Mouse (Mus musculus) hindbrain, postnatal 0 days (tissue): Measurements from ENCODE around the gene Gatd1. TPM values are rescaled to one million over a fixed set of nuclear protein-coding genes. Genes with fewer than 3 reads are reported as not detected.

ENCODE experiments used
- ATAC-seq: fragments of 200-750 bp; cut with Nextera tagmentation; 2 replicates; pipeline ENCODE4 v1.8.0; 2017; ENCODE audit warnings: mild to moderate bottlenecking, moderate TSS enrichment, moderate library complexity
- DNase-seq: peaks from one replicate; pipeline ENCODE4 v3.0.0-alpha.2; 2015; ENCODE audit warnings: low spot score
- H3K27ac ChIP-seq: fragments of 300-500 bp; sonication (generic); 2 replicates; pipeline ENCODE4 v1.5.1; 2014; ENCODE audit warnings: mild to moderate bottlenecking
- H3K27me3 ChIP-seq: fragments of 300-500 bp; sonication (generic); 2 replicates; pipeline ENCODE4 v1.6.1; 2014; ENCODE audit warnings: low read length, mixed read lengths; ENCODE audit not compliant: insufficient read depth
- H3K36me3 ChIP-seq: fragments of 300-500 bp; sonication (generic); 2 replicates; pipeline ENCODE4 v1.6.1; 2014; ENCODE audit warnings: low read length, mixed read lengths; ENCODE audit not compliant: insufficient read depth
- H3K4me1 ChIP-seq: fragments of 300-500 bp; sonication (generic); 2 replicates; pipeline ENCODE4 v1.6.1; 2014; ENCODE audit warnings: antibody characterized with exemption, low read length, mixed read lengths; ENCODE audit not compliant: insufficient read depth
- H3K4me2 ChIP-seq: fragments of 300-500 bp; sonication (generic); 2 replicates; pipeline ENCODE4 v1.6.1; 2014; ENCODE audit warnings: low read depth, mild to moderate bottlenecking, low read length, moderate library complexity, mixed read lengths
- H3K4me3 ChIP-seq: fragments of 300-500 bp; sonication (generic); 2 replicates; pipeline ENCODE4 v1.5.1; 2014; ENCODE audit warnings: low read length
- H3K9ac ChIP-seq: fragments of 300-500 bp; sonication (generic); replicated peaks from 2 replicates; pipeline ENCODE4 v1.6.1; 2014; ENCODE audit warnings: mild to moderate bottlenecking, low read length, moderate library complexity, mixed read lengths
- H3K9me3 ChIP-seq: fragments of 300-500 bp; sonication (generic); 2 replicates; pipeline ENCODE4 v1.6.1; 2016; ENCODE audit warnings: low read length, mixed read lengths
- CTCF ChIP-seq: IDR thresholded peaks from 2 replicates; pipeline ENCODE4 v1.5.1; 2016; ENCODE audit warnings: antibody characterized with exemption, control low read depth, low read depth
- WGBS: fragments of 180-500 bp; shearing (Covaris S2); extraction: QIAGEN DNeasy Blood & Tissue Kit; methylation state at CpG from one replicate; pipeline ENCODE4 v1.1.7; 2014; 5-methylcytosine and 5-hydroxymethylcytosine counted together
- polyA plus RNA-seq: library from polyadenylated mRNA; unstranded; fragments of >200 nt; fragmentation: Nextera tagmentation; extraction: Ambion mirVana; gene quantifications from 2 replicates; pipeline ENCODE4 v1.2.1, GENCODE M21; 2015
- total RNA-seq: library from RNA; depleted of rRNA; stranded (reverse); fragments of >200 nt; gene quantifications from 2 replicates; pipeline ENCODE4 v1.2.3, GENCODE M21; 2014

Gene Gatd1
- total and polyA plus RNA-seq, 2 experiments from 2014 or later, result 49.4 to 74.4 TPM

DNA sequence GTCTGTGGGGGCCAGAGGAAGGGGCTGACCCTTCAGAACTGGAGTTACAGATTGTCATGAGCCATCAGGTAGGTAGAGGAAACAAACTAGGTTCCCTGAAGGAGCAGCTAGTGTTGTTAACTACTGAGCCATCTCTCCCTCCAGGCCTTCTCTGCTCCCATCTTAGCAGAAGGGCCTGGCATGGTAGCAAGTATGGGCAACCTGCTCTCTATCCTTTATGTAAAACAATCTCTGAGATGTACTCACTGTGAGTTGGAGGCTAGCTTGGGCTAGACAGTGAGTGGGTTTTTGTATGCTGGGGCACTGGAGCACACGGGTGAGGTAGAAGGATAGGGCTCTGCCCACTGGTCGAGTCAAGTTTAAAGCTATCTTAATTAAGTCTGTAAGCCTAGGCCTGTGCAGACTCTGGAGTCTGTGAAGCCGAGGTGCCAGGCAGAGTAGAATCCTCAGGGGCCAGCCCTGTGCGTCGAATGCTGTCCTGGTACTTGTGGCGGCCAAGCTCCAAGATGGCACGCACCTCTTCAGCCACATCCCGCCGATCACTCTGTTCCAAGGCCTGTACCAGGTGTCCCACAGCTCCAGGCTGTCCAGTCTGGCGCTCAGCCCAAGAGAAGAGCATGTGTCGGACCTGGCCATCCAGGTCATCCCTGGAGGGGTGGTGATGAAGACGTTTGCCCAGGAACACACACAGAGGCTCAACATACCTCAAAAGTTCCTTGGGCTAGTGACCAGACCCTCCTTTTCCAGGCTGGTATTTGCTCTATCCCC, 24.4 kb upstream of the Gatd1 start:
- Histone ChIP-seq H3K27ac (peak overlapping the region; percentile 80; the same call in 1 of the 2 replicates), H3K4me2 (peak overlapping the region; percentile 90; the same call in 1 of the 2 replicates), H3K9ac (peak overlapping the region; percentile 70; the same call in 1 of the 2 replicates), H3K9me3 (no peaks in the 10 kb centered on the region), H3K27me3 (no peaks in the 10 kb centered on the region), H3K4me3 (no peak overlapping the region), H3K36me3 (no peaks in the 10 kb centered on the region), H3K4me1 (peaks cover 25% of the 10 kb centered on the region)
- no peak for ATAC-seq
- 86% methylated on average over 12 of the region's 12 CpGs for WGBS
- no peak for DNase-seq
- no peak for TF ChIP-seq CTCF

- DNase-seq (peak; percentile 92), ATAC-seq (peak; percentile 84)
- peaks cover 27% of the 10 kb centered on the region for H3K4me1 ChIP-seq
Observed at GRCm38 (mm10) chr7:141437178-141438120, 23.5 kb upstream of the Gatd1 start, which contains the start of gene Slc25a22. Slc25a22 (minus strand) TSS chr7:141437892.

GRCm38 (mm10) chr7:141436523-141436892, 22.6 kb upstream of the Gatd1 start:
- H3K9ac ChIP-seq, result peak overlapping the region; percentile 70; the same call in 1 of the 2 replicates
- DNase-seq (no peak), ATAC-seq (no peak)
- peak overlapping the region; percentile 90 for H3K4me2 ChIP-seq
- peaks cover 27% of the 10 kb centered on the region for H3K4me1 ChIP-seq
- H3K9me3 ChIP-seq, result no peaks in the 10 kb centered on the region
- H3K27ac ChIP-seq, result peak overlapping the region; percentile 80
- H3K36me3 ChIP-seq, result peaks cover 8% of the 10 kb centered on the region; the same call in 1 of the 2 replicates
- no peaks in the 10 kb centered on the region for H3K27me3 ChIP-seq
- peak overlapping the region; percentile 51 for H3K4me3 ChIP-seq
- 26% methylated on average over 2 of the region's 2 CpGs for WGBS
- no peak for TF ChIP-seq CTCF

More at GRCm38 (mm10) chr7:141437178-141438120, 23.5 kb upstream of the Gatd1 start, which contains the start of gene Slc25a22:
- Histone ChIP-seq H3K4me2 (peak within 1 kb of the TSS; percentile 90), H3K4me3 (peak within 1 kb of the TSS; percentile 51), H3K9me3 (no peaks in the 10 kb centered on the region), H3K9ac (peak within 1 kb of the TSS; percentile 70), H3K27me3 (no peaks in the 10 kb centered on the region), H3K36me3 (no peaks in the 10 kb centered on the region; the same call in 1 of the 2 replicates), H3K27ac (peak within 1 kb of the TSS; percentile 80)
- peak; percentile 69 for TF ChIP-seq CTCF
- WGBS, result 5% methylated on average over 53 of the region's 53 CpGs

DNA sequence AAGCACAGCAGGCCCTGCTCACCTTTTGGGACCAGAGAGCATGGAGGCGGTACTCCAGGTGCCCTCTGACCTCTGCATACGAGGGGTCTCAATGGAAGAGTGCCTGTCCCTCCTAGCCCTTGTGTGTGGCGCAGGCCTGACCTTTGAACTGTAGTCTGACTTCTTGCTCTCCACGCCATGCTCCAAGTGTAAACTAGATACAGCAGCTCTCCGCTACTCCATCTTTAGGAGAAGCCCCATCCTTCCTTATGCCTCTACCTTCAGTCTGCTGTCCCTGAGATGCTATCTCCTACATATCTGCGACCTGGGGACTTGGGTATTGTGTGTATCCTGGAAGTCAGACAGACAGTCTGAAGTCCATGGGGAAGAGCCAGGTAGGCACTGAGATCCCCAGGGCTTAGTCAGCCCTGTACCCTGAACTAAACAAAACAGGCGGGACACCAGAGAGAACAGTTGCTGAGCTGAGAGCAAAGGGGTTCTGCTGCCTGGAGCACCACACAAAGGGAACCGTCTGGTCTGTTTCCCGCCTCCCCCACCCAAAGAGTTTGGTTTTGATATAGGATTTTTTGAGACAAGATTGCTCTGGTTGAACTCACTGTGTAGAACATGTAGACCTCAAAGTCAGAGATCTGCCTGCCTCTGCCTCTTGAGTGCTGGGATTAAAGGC, 22.1 kb upstream of the Gatd1 start:
- 72% methylated on average over 9 of the region's 9 CpGs for WGBS
- Histone ChIP-seq H3K36me3 (peaks cover 12% of the 10 kb centered on the region; the same call in 1 of the 2 replicates), H3K4me3 (no peak overlapping the region), H3K9ac (peak overlapping the region; percentile 56; the same call in 1 of the 2 replicates), H3K4me1 (peaks cover 27% of the 10 kb centered on the region), H3K9me3 (no peaks in the 10 kb centered on the region), H3K27me3 (no peaks in the 10 kb centered on the region), H3K4me2 (peak overlapping the region; percentile 90), H3K27ac (peak overlapping the region; percentile 79; the same call in 1 of the 2 replicates)
- TF ChIP-seq CTCF, result no peak
- ATAC-seq (no peak), DNase-seq (no peak)

- H3K4me2 ChIP-seq, result peak overlapping the region; percentile 90
- H3K36me3 ChIP-seq, result peaks cover 16% of the 10 kb centered on the region; the same call in 1 of the 2 replicates
- ATAC-seq (peak; percentile 10; the same call in 1 of the 2 replicates), DNase-seq (peak; percentile 64)
- H3K4me1 ChIP-seq, result peaks cover 27% of the 10 kb centered on the region
- H3K27me3 ChIP-seq, result no peaks in the 10 kb centered on the region
- H3K4me3 ChIP-seq, result peak overlapping the region; percentile 48
- WGBS, result 3% methylated on average over 17 of the region's 17 CpGs
- H3K9me3 ChIP-seq, result no peaks in the 10 kb centered on the region
- H3K9ac ChIP-seq, result peak overlapping the region; percentile 56
- peak overlapping the region; percentile 79 for H3K27ac ChIP-seq
- no peak for TF ChIP-seq CTCF
Observed at GRCm38 (mm10) chr7:141435129-141435855, 21.4 kb upstream of the Gatd1 start.
